Mouse (Mus musculus): ENCODE measurements at regions not wholly inside any gene's neighbourhood (a gene's known extent, or its start where the extent isn't known, plus 50 kb on each side); places are given as distances from the start of the nearest gene placed in this dataset.
"Not testable (repeated sequence)": the region's sequence is repeated elsewhere in the genome, so short reads cannot be mapped to it uniquely, and the experiment has no call there.

- DNase-seq = peak; percentile 79 to 82
These were observed 149.6 kb upstream of the Rtl1 start for GRCm38 (mm10) chr12:109749711-109750243.

- no peak for DNase-seq
These were observed 154.9 kb upstream of the Rtl1 start for GRCm38 (mm10) chr12:109754986-109755385.

- DNase-seq = no peak
These were observed 164.2 kb upstream of the Rtl1 start for GRCm38 (mm10) chr12:109764293-109764692.

GRCm38 (mm10) chr12:109766602-109767001, 166.5 kb upstream of the Rtl1 start:
- not testable (repeated sequence) for DNase-seq

GRCm38 (mm10) chr12:109772543-109772942, 172.4 kb upstream of the Rtl1 start:
- peak; percentile 33 to 45 for DNase-seq

- no peak for DNase-seq
These were observed 173.8 kb upstream of the Rtl1 start for GRCm38 (mm10) chr12:109773909-109774313.

- DNase-seq = no peak
These were observed 198.7 kb upstream of the Rtl1 start for GRCm38 (mm10) chr12:109798846-109799245.

GRCm38 (mm10) chr12:109799395-109799794, 199.3 kb upstream of the Rtl1 start:
- no peak for DNase-seq

GRCm38 (mm10) chr12:109827241-109827915, 227.2 kb upstream of the Rtl1 start:
- peak; percentile 84 to 86 for DNase-seq

- DNase-seq = peak; percentile 73 to 78
These were observed 230.3 kb upstream of the Rtl1 start for GRCm38 (mm10) chr12:109830303-109831020.

GRCm38 (mm10) chr12:109832964-109833363, 232.8 kb upstream of the Rtl1 start:
- DNase-seq = no peak

GRCm38 (mm10) chr12:109836521-109836920, 236.4 kb upstream of the Rtl1 start:
- DNase-seq = no peak

- peak; percentile 82 to 88 for DNase-seq
These were observed 239.0 kb upstream of the Rtl1 start for GRCm38 (mm10) chr12:109839126-109839587.

- no peak for DNase-seq
These were observed 239.9 kb upstream of the Rtl1 start for GRCm38 (mm10) chr12:109839946-109840524.

- DNase-seq = no peak
These were observed 244.8 kb upstream of the Rtl1 start for GRCm38 (mm10) chr12:109844723-109845601.

GRCm38 (mm10) chr12:109845602-109845906, 245.4 kb upstream of the Rtl1 start:
- peak; percentile 26 to 43 for DNase-seq

- peak; percentile 52 to 53 for DNase-seq
These were observed 256.2 kb upstream of the Rtl1 start for GRCm38 (mm10) chr12:109856336-109856735.

GRCm38 (mm10) chr12:109857705-109858104, 257.6 kb upstream of the Rtl1 start:
- no peak for DNase-seq

GRCm38 (mm10) chr12:109864826-109865225, 264.7 kb upstream of the Rtl1 start:
- no peak for DNase-seq

- DNase-seq = peak; percentile 62 to 70
These were observed 270.9 kb upstream of the Rtl1 start for GRCm38 (mm10) chr12:109871021-109871420.

GRCm38 (mm10) chr12:109874466-109874865, 274.3 kb upstream of the Rtl1 start:
- DNase-seq = no peak

GRCm38 (mm10) chr12:109881108-109881507, 281.0 kb upstream of the Rtl1 start:
- no peak for DNase-seq

- no peak for DNase-seq
These were observed 291.1 kb upstream of the Rtl1 start for GRCm38 (mm10) chr12:109891206-109891605.

All from cerebellum, postnatal 10 days (tissue).